Mouse (Mus musculus) lung, adult 18-20 months (tissue): ENCODE measurements around the gene AI837181.

Experiments used
- DNase-seq, 2 experiments: peaks; one replicate each; pipeline ENCODE4 v3.0.0; 2022; ENCODE audit warnings: mixed read lengths in 2 of 2

Gene AI837181

GRCm38 (mm10) chr19:5474281-5475068, 49.5 kb downstream of the AI837181 start:
- DNase-seq = peak in 1 of 2 experiments; percentile 51

- no peak for DNase-seq
Measured at GRCm38 (mm10) chr19:5475069-5475714, 50.2 kb downstream of the AI837181 start.
